Mouse (Mus musculus) inflammation-experienced regulatory T-cells, adult 16 weeks (primary cell): Measurements from ENCODE around the gene Chrnb1. TPM values are rescaled to one million over a fixed set of nuclear protein-coding genes. Genes with fewer than 3 reads are reported as not detected.

Experiments
- polyA plus RNA-seq: library from polyadenylated mRNA; unstranded; fragments of 100-300 nt; shearing (Covaris generic); gene quantifications from one replicate; pipeline ENCODE4 v1.2.1, GENCODE M21; 2017

Chrnb1 gene
- 6.2 TPM for polyA plus RNA-seq

DNA sequence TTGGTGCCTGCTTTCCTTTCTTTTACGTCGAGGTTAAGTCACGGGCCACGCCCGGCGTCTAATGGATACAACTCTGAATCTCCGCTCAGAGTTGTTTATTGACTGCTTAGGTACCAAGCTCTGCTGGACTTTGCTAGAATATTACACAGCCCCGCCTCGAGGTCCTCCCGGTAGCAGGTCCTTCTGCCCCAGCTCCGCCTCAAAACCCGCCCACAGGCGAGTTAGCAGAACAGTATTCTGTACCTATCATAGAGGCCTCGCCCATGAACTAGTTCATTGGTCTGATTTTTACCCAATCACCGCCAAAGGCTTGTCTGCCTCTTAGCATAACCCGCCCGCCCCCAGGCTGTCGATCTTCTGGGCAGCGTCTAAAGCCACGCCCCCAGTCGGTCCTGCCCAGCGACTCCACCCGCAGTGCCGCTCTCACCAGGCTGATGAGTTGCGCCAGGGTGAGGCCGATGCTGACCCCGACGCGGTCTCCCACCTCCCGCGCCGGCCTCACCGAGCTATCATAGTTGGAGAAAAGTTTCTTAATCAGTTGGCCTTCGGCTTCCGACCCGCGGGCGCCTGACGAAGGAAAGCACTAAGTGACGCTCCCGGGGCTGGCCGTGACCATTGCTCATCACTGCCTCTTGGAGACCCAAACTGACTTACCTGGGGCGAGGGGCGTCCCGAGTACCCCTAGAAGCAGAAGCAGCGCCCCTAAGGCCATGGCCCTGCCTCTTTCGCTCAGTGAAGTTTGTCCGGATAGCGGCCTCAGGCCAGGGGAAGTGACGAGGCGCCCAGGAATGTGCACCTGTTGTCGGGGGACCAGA lies at the start of gene Chrnb1:
Gene Chrnb1, minus strand, starts transcription at position 776 of the 815 bp plus-strand sequence.

DNA sequence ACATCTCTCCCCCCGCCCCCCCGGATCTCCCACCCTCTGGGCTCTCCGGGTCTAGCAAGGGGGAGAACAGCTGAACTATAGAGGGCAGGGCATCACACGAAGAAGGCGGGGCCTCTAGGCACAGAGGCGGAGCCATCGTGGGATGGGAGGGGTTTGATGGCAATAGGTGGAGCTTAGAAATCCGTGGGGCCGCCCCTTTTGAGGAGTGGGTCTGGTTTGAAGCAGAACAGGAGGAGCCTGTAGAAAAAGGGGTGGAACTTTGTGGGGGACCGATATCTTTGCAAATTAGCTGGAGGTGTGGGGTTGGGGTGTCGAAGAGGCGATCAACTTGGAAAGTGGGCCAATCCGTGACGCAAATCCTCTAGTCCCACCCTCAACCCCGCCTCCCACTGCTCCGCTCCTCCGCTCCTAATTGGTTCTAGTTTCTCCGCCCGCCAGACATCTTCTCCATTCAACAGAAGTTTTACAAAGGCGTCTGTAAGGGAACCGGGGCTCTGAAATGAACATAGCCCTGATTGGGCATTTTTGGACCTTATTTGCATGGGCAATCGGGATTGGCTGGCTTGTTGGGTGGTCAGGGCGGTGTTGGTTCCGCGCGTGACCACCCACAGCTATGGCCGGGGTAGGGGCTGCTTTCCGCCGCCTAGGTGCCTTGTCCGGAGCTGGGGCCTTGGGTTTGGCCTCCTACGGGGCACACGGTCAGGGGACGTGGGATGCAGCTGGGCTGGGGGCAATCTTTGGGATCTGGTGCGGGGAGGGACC lies 42.4 kb upstream of the Chrnb1 start, which contains the start of gene Tmem256:
Gene Tmem256, plus strand, starts transcription at position 563 of the 762 bp plus-strand sequence.

DNA sequence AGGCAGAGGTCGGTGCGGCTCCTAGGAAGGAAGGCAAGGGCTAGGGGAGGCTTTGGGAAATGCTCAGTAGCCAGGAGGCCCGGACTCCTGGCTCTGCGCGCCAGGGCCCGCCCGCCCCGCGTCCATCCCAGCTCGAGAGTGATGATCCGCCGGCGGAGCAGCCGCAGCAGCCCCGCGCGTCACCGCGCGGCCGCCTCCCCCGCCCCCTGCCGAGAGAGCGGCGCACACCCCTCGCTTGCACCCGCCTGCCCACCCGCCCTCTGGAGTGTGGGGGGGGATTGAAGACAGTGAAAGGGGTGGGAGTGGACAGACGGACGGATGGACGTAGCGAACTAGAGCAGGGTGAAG lies 41.8 kb upstream of the Chrnb1 start, which contains the start of gene Nlgn2:
Gene Nlgn2, minus strand, starts transcription at position 181 of the 348 bp plus-strand sequence.

DNA sequence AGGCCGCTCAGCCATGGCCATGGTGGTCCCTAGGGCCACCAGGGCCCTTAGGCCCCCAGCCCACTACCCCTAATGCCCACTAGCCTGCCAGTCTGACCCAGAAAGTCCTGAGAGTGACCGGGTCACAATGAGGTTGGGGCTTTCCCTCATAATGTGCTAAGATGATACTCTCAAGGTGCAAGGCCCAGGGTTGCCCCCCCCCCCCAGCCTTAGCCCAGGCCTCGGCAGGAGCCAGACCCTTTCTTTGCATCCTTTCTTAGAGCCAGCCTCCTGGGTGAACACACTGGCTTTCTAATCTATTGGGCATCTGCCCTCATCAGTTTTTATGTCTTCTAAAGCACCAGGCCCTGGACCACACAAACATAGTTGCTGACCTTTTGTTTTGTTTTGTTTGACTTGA lies 26.3 kb upstream of the Chrnb1 start, which contains the start of gene Spem1:
Gene Spem1, minus strand, starts transcription at position 101 of the 400 bp plus-strand sequence.

DNA sequence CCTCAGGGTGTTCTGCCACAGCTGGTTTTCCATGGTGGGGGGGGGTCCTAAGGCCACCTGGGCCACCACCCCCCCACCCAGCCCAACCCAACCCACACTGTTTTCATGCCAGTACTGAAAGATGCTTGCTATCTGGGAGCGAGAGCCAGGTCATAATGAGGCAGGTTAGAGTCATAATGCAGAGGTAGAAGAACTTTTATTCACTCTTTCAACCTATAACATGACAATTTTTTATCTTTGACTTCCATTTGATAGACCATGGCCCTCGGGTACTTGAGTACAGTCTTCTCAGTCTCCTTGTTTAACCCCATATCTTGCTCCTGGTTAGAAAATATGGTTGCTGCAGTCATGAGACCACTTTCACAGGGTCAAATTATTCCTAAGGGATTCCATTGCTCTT lies 22.6 kb upstream of the Chrnb1 start, which contains the start of gene Spem2:
Gene Spem2, minus strand, starts transcription at position 101 of the 400 bp plus-strand sequence.

DNA sequence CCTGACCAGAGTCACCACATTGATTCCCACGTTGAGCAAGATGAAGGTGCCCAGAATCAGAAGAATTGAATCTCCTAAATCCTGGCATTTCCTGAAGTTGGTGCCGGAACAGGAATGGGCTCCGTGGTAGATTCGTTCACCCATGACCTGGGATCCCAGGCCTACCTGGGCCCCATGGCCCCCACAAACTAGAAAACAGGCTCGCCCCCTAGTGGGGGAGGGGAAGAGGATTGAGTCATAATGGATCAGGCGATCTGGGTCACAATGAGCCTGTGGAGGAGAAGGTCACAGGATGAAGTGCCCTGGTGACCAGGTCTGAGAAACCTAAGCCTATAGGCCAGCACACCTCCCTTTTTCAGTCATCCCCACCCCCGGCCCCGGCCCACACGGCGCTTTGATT lies 19.4 kb upstream of the Chrnb1 start, which contains the start of gene Gm39566:
Gene Gm39566, minus strand, starts transcription at position 144 of the 400 bp plus-strand sequence.

DNA sequence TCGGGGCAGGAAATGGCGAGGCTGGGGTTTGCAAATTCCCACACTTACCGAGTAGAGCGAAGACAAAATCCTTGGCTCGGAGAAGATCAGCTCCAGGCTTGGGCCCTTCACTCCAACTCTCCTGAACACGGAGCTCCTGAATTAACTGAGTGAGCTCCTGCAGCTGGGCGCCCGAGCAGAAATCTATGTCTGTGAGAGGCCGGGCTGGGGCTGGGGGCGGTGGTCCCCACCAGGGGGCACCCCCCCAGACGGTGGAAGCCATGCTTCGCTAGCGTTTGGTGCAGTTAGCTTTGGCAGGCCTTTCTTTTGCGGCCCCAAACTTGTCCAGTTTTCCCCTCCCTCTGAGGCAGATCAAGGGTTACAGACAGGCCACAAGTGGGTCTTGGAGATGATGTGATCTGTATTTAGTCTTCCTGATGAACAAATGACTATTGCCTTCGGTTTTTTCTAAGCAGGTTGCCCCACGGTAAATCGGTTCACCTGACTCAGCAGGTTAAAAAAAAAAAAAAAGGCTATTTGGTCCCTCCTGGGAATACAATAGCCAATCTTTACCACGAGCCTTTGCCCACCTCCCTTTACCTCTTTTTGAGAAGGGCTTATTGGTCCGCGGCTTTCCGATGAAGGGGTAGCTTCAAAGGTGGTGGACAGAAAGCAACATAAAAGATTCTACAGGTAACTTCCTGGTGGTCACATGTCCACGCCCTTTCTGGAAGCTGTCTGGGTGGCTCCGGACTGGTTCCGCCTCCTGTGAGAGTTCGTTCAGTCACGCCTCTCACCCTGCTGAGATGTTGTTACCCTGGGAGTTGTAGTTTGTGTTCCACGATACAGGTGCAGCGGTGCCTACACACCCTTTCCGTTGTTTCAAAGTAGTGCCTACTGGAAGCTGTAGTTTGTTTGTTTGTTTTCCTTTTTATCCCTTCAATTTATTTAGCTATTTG lies 9.5 kb upstream of the Chrnb1 start, which contains the start of gene Tmem102:
Gene Tmem102, minus strand, starts transcription at position 653 of the 938 bp plus-strand sequence.

DNA sequence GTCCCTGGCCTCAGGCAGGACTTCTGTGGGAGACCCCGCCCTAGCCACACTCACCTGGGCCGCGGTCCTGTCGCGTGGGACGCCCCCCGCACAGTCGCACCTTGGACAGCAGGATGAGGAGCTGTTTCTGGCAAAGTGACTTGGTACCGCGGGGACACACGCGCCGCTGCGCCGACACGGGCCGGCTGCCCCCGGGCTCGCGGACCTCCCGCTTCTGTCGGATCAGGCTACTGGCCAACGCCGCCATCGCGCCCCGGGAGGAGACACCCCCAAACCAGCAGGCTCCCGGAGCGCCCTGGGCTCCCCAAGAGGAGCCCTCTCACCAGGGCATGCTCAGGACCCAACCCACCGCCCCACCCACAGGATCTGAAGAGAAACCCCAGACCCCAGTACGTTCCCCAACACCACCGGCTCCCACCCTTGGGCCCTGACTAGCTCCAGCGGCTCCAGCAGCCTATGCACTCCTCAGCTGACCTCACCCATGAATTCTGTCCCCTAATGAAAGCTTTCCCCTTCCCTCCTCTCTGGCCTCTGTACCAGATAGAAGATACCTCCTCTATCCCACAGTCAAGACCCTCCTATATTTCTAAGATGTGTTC lies 5.7 kb upstream of the Chrnb1 start, which contains the start of gene Fgf11:
Gene Fgf11, minus strand, starts transcription at position 479 of the 599 bp plus-strand sequence.

DNA sequence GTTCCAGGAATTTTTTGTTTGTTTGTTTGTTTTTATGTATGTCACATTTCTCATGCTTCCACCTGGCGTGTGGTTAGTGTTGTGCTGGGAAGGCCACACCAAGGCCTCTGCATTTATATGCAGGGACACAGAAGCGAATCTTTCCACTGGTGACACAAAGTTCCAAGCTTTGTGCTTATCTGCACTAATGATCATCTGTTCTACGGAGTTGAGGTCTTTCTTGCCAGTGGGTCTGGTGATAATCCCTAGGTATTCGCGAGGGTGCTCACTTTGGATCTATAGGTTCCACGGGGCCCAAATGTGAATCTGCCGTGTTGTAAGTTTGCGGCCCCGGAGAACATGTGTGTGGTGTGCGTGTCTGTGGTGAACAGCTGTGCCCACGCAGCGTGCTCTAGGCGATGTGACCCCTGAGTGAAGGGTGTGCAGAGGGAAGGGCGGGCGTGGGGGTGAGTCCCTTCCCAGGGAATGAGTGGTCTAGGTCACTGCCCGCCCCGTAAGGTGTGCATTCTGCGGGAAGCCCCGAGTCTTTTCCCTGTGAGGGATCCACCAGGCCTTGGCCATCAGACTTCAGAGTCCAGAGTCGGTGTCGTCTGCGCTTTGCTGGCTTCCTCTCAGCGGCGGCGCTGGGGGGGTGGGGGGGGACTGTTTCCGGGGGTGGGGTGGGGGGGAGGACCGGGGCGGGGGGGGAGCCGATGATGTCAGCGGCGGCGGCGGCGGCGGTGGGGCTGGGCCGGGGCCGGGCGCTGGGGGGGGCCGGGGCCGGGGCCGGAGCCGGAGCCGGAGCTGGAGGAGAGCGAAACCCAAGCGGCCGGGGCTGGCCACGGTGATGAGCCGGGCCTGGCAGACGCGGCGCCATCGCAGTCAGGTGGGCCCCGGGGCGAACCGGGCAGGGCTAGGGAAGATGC lies 30.3 kb downstream of the Chrnb1 start, which contains the start of gene Zbtb4:
Gene Zbtb4, plus strand, starts transcription at position 692 of the 905 bp plus-strand sequence.

DNA sequence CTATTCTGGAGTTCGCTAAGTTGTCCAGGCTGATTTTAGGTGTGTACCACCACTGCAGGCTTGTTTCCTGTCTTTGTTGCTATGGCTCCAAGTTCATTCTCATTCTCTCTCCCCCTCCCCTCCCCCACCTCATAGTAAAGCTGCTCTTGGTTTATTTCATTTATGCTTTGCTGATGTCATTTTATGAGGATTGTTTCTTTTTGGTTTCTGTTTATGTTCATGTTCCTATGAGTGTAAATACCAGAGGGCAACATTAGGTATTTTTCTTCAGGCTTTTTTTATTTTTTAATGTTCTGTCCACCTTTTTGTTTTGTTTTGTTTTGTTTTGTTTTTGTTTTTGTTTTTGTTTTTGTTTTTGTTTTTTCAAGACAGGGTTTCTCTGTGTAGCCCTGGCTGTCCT lies 33.9 kb downstream of the Chrnb1 start, which contains the start of gene Slc35g3:
Gene Slc35g3, minus strand, starts transcription at position 101 of the 400 bp plus-strand sequence.

DNA sequence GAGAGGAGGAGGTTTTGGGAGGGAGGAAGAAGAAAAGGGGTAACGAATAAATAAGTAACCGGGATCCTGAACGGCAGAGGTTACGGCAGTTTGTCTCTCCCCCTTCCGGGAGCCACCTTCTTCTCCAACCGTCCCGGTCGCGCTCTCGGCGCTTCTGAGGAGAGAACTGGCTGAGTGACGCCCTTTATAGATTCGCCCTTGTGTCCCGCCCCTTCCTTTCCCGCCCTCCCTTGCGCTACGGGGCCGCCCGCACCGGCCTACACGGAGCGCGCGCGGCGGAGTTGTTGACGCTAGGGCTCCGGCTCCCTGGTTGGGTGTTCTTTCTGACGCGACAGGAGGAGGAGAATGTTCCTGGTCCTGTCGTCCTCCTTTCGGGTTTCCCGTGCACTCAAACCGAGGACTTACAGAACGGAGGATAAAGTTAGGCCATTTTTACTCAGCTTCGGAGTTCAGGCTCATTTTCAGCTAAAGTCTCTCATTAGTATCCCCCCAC lies 37.2 kb downstream of the Chrnb1 start, which contains the start of gene Polr2a:
Gene Polr2a, minus strand, starts transcription at position 160 of the 493 bp plus-strand sequence.

Other genes with a start within 250 kb of the Chrnb1 start
- not detected for gene Dnah2, start 246.8 kb downstream of the Chrnb1 start, polyA plus RNA-seq
- 0.27 TPM for gene Efnb3, start 235.7 kb downstream of the Chrnb1 start, polyA plus RNA-seq
- gene Wrap53, start 215.7 kb downstream of the Chrnb1 start, polyA plus RNA-seq = 32.4 TPM
- 242 TPM for gene Trp53, start 215.6 kb downstream of the Chrnb1 start, polyA plus RNA-seq
- 0.20 TPM for gene Atp1b2, start 190.0 kb downstream of the Chrnb1 start, polyA plus RNA-seq
- not detected for gene Shbg, start 178.0 kb downstream of the Chrnb1 start, polyA plus RNA-seq
- gene Sat2, start 173.9 kb downstream of the Chrnb1 start, polyA plus RNA-seq = not detected
- 11.9 TPM for gene Fxr2, start 163.0 kb downstream of the Chrnb1 start, polyA plus RNA-seq
- not detected for gene Sox15, start 140.6 kb downstream of the Chrnb1 start, polyA plus RNA-seq
- gene Mpdu1, start 133.3 kb downstream of the Chrnb1 start, polyA plus RNA-seq = 56.1 TPM
- gene Cd68, start 129.8 kb downstream of the Chrnb1 start, polyA plus RNA-seq = 10.3 TPM
- gene Eif4a1, start 123.5 kb downstream of the Chrnb1 start, polyA plus RNA-seq = 508 TPM
- 39.6 TPM for gene Senp3, start 113.9 kb downstream of the Chrnb1 start, polyA plus RNA-seq
- 0.29 TPM for gene Tnfsf13, start 110.2 kb downstream of the Chrnb1 start, polyA plus RNA-seq
- not detected for gene Tnfsf12, start 100.1 kb downstream of the Chrnb1 start, polyA plus RNA-seq
- gene Tnfsfm13, start 99.8 kb downstream of the Chrnb1 start, polyA plus RNA-seq = not detected
- gene Polr2a, start 37.3 kb downstream of the Chrnb1 start, polyA plus RNA-seq = 58.0 TPM
- not detected for gene Slc35g3, start 34.0 kb downstream of the Chrnb1 start, polyA plus RNA-seq
- 5.8 TPM for gene Zbtb4, start 30.0 kb downstream of the Chrnb1 start, polyA plus RNA-seq
- gene Fgf11, start 5.9 kb upstream of the Chrnb1 start, polyA plus RNA-seq = not detected
- gene Tmem102, start 9.7 kb upstream of the Chrnb1 start, polyA plus RNA-seq = not detected
- gene Gm39566, start 19.4 kb upstream of the Chrnb1 start, polyA plus RNA-seq = not detected
- not detected for gene Spem2, start 22.5 kb upstream of the Chrnb1 start, polyA plus RNA-seq
- not detected for gene Spem1, start 26.2 kb upstream of the Chrnb1 start, polyA plus RNA-seq
- 0.61 TPM for gene Nlgn2, start 41.8 kb upstream of the Chrnb1 start, polyA plus RNA-seq
- gene Tmem256, start 42.6 kb upstream of the Chrnb1 start, polyA plus RNA-seq = 113 TPM
- gene Plscr3, start 50.4 kb upstream of the Chrnb1 start, polyA plus RNA-seq = 27.8 TPM
- gene Tnk1, start 62.8 kb upstream of the Chrnb1 start, polyA plus RNA-seq = not detected
- not detected for gene Tmem95, start 82.1 kb upstream of the Chrnb1 start, polyA plus RNA-seq
- 2.3 TPM for gene Kctd11, start 85.5 kb upstream of the Chrnb1 start, polyA plus RNA-seq
- 663 TPM for gene Acap1, start 99.6 kb upstream of the Chrnb1 start, polyA plus RNA-seq
- gene 2810408A11Rik, start 105.0 kb upstream of the Chrnb1 start, polyA plus RNA-seq = 3.0 TPM
- gene Neurl4, start 105.1 kb upstream of the Chrnb1 start, polyA plus RNA-seq = 5.7 TPM
- 163 TPM for gene Gps2, start 117.9 kb upstream of the Chrnb1 start, polyA plus RNA-seq
- gene Eif5a, start 126.0 kb upstream of the Chrnb1 start, polyA plus RNA-seq = 1,233 TPM
- gene Ybx2, start 139.9 kb upstream of the Chrnb1 start, polyA plus RNA-seq = not detected
- not detected for gene Slc2a4, start 152.2 kb upstream of the Chrnb1 start, polyA plus RNA-seq
- not detected for gene Cldn7, start 168.8 kb upstream of the Chrnb1 start, polyA plus RNA-seq
- gene Ctdnep1, start 185.2 kb upstream of the Chrnb1 start, polyA plus RNA-seq = 36.6 TPM
- gene Elp5, start 186.6 kb upstream of the Chrnb1 start, polyA plus RNA-seq = 70.7 TPM
- gene Gabarap, start 195.2 kb upstream of the Chrnb1 start, polyA plus RNA-seq = 438 TPM
- 117 TPM for gene Phf23, start 199.8 kb upstream of the Chrnb1 start, polyA plus RNA-seq
- gene Dvl2, start 204.7 kb upstream of the Chrnb1 start, polyA plus RNA-seq = 25.7 TPM
- 152 TPM for gene Acadvl, start 219.5 kb upstream of the Chrnb1 start, polyA plus RNA-seq
- 11.7 TPM for gene Dlg4, start 221.0 kb upstream of the Chrnb1 start, polyA plus RNA-seq